Mouse (Mus musculus) heart, embryonic 14.5 days (tissue): ENCODE measurements around the gene Kif13a. TPM values are rescaled to one million over a fixed set of nuclear protein-coding genes. Genes with fewer than 3 reads are reported as not detected.

Experiments used
- ATAC-seq: fragments of 200-750 bp; cut with Nextera tagmentation; 2 replicates; pipeline ENCODE4 v1.8.0; 2017; ENCODE audit warnings: low read depth, moderate TSS enrichment; ENCODE audit not compliant: insufficient number of reproducible peaks, insufficient read depth, low FRiP score
- H3K27ac ChIP-seq, 2 experiments: fragments of 200-500 bp in 1 of 2; fragments of 300-500 bp in 1 of 2; sonication (generic) in 1 of 2; replicated peaks in 1 of 2; 2 replicates each; pipeline ENCODE4 v1.5.1; 2012 to 2014; ENCODE audit warnings: low read depth in 2 of 2, low read length in 2 of 2, control low read depth in 1 of 2, mild to moderate bottlenecking in 1 of 2, mixed read lengths in 1 of 2; ENCODE audit not compliant: control insufficient read depth in 1 of 2, insufficient read depth in 1 of 2
- H3K27me3 ChIP-seq: fragments of 300-500 bp; sonication (generic); 2 replicates; pipeline ENCODE4 v1.6.1; 2014; ENCODE audit warnings: mild to moderate bottlenecking, low read length, control low read depth; ENCODE audit not compliant: control insufficient read depth, insufficient read depth
- H3K36me3 ChIP-seq: fragments of 300-500 bp; sonication (generic); 2 replicates; pipeline ENCODE4 v1.6.1; 2014; ENCODE audit warnings: mild to moderate bottlenecking, control low read depth, low read length, mixed read lengths; ENCODE audit not compliant: control insufficient read depth, insufficient read depth
- H3K4me1 ChIP-seq, 2 experiments: fragments of 200-500 bp in 1 of 2; fragments of 300-500 bp in 1 of 2; sonication (generic) in 1 of 2; 2 replicates each; pipeline ENCODE4 v1.6.1; 2012 to 2014; ENCODE audit warnings: low read length in 2 of 2, control low read depth in 1 of 2, mixed read lengths in 1 of 2; ENCODE audit not compliant: control insufficient read depth in 2 of 2, insufficient read depth in 2 of 2
- H3K4me2 ChIP-seq: fragments of 300-500 bp; sonication (generic); 2 replicates; pipeline ENCODE4 v1.6.1; 2014; ENCODE audit warnings: mild to moderate bottlenecking, low read length
- H3K4me3 ChIP-seq, 2 experiments: fragments of 200-500 bp in 1 of 2; fragments of 300-500 bp in 1 of 2; sonication (generic) in 1 of 2; 2 replicates each; pipeline ENCODE4 v1.5.1; 2012 to 2014; ENCODE audit warnings: low read length in 2 of 2, mild to moderate bottlenecking in 2 of 2, control low read depth in 1 of 2, low read depth in 1 of 2, moderate library complexity in 1 of 2; ENCODE audit not compliant: control insufficient read depth in 1 of 2, insufficient read depth in 1 of 2
- H3K9ac ChIP-seq: fragments of 300-500 bp; sonication (generic); 2 replicates; pipeline ENCODE4 v1.6.1; 2014; ENCODE audit warnings: mild to moderate bottlenecking, low read length
- H3K9me3 ChIP-seq: fragments of 300-500 bp; sonication (generic); 2 replicates; pipeline ENCODE4 v1.6.1; 2016; ENCODE audit warnings: low read length, control low read depth; ENCODE audit not compliant: control insufficient read depth
- WGBS: fragments of 180-500 bp; shearing (Covaris S2); extraction: QIAGEN DNeasy Blood & Tissue Kit; methylation state at CpG from one replicate; pipeline ENCODE4 v1.1.7; 2014; 5-methylcytosine and 5-hydroxymethylcytosine counted together
- polyA plus RNA-seq: library from polyadenylated mRNA; unstranded; fragments of >200 nt; fragmentation: Nextera tagmentation; extraction: Ambion mirVana; gene quantifications from 2 replicates; pipeline ENCODE4 v1.2.1, GENCODE M21; 2014

Gene Kif13a
- polyA plus RNA-seq, 1 experiment from 2014 or later, result 47.8 TPM

DNA sequence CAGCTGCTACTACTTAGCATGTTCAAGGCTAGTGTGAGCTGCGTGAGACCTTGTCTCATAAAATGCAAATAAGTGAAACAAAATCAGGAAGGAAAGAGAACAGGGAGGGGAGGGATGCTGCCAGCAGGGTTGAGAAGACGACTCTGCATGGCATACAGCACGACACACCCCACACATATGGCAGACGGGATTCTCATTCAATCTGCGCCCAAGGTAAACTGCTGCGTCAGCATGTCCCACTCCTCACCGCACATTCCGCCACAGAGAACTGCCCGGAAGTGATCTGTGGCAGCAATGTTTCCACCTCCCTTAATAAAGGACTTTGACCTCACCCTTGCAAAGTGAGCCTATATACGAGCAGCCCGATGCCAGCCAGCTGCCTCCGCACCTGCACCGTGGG lies 4.0 kb downstream of the Kif13a start:
- H3K9ac ChIP-seq, result peak overlapping the region; percentile 30; the same call in 1 of the 2 replicates
- peaks cover 19% of the 10 kb centered on the region for H3K36me3 ChIP-seq
- H3K27me3 ChIP-seq, result no peaks in the 10 kb centered on the region
- no peak for ATAC-seq
- 91% methylated on average over 13 of the region's 13 CpGs for WGBS
- 0 out of 4 replicates have a peak overlapping the region, but pooled peaks of 1 of the 2 experiments have one; percentile 71 for H3K27ac ChIP-seq
- peaks cover 13 to 48% of the 10 kb centered on the region in 2 experiments for H3K4me1 ChIP-seq
- H3K4me2 ChIP-seq, result no peak overlapping the region
- no peak overlapping the region for H3K4me3 ChIP-seq
- H3K9me3 ChIP-seq, result no peaks in the 10 kb centered on the region

DNA sequence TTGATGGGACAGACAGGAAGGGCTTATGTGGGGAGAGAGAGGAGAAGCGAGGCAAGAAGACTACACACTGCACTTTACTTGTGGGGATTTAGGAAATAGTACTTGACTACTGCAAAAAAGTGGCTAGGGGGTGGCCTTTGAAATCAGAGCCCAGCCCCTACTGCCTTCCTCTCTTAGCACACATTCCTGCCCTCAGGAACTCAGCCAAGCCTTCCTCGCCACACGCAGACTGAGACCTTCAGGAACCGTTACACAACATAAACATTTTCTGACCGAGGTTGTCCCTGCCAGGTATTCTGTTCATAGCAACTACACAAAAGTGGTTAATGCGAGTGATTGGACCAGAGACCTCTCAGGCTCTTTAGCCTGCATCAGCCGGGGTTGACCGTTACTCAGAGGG lies 8.1 kb downstream of the Kif13a start:
- no peak overlapping the region for H3K4me3 ChIP-seq
- H3K4me1 ChIP-seq, result peaks cover 32 to 65% of the 10 kb centered on the region in 2 experiments
- H3K27me3 ChIP-seq, result no peaks in the 10 kb centered on the region
- no peak for ATAC-seq
- H3K9ac ChIP-seq, result peak overlapping the region; percentile 42
- peaks cover 19% of the 10 kb centered on the region for H3K36me3 ChIP-seq
- 34% methylated on average over 8 of the region's 8 CpGs for WGBS
- no peaks in the 10 kb centered on the region for H3K9me3 ChIP-seq
- peak overlapping the region; percentile 83 to 98 for H3K27ac ChIP-seq
- H3K4me2 ChIP-seq, result peak overlapping the region; percentile 37

DNA sequence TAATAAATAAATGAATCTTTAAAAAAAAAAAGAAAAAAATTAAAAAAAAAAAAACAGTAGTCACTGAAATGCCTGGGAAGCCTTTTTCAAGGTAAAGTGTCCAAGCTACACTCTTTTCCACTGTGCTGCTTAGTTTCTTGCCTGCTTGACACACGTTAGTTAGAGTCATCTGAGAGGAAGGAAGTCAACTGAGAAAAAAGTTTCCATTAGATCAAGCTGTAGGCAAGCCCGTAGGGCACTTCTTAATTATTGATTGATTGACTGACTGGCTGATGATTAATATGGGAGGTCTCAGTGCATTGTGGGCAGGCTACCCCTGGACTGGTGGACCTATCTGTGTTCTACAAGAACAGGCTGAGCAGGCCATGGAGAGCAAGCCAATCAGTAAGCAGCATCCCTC lies 9.9 kb downstream of the Kif13a start:
- H3K4me1 ChIP-seq, result peaks cover 34 to 63% of the 10 kb centered on the region in 2 experiments
- no peak for ATAC-seq

DNA sequence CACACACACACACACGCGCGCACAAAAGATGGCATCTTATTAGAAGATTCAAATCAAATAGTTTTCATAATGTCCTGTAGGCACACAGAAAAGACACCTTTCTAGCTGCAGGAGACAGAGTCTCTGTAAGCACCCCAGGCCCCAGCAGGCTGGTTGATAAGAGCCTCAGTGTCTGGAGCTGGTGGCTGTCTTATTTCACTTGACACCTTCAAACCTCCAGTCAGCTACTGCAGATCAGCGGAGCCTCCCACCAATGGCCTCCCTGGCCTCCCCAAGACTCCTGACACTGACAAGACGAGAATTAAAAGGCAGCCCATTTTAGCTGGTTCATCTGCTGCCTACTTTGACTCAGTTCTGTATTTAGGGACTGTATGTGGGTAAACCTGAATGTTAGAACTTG lies 11.2 kb downstream of the Kif13a start:
- peak; percentile 87 for ATAC-seq
- Histone ChIP-seq H3K9me3 (no peaks in the 10 kb centered on the region), H3K4me1 (peaks cover 34 to 68% of the 10 kb centered on the region in 2 experiments), H3K27me3 (no peaks in the 10 kb centered on the region), H3K4me2 (peak overlapping the region; percentile 46), H3K27ac (peak overlapping the region; percentile 97 to 98), H3K4me3 (no peak overlapping the region), H3K36me3 (0 out of 2 replicates have a peak, but pooled peaks cover 6% of the 10 kb centered on the region), H3K9ac (peak overlapping the region; percentile 68)
- 17% methylated on average over 5 of the region's 5 CpGs for WGBS

More for the DNA sequence above, 9.9 kb downstream of the Kif13a start:
- H3K4me2 ChIP-seq, result no peak overlapping the region
- H3K4me3 ChIP-seq, result no peak overlapping the region
- no peak overlapping the region for H3K9ac ChIP-seq
- peak overlapping the region; percentile 57 to 98 for H3K27ac ChIP-seq
- H3K36me3 ChIP-seq, result 0 out of 2 replicates have a peak, but pooled peaks cover 10% of the 10 kb centered on the region
- no peaks in the 10 kb centered on the region for H3K9me3 ChIP-seq
- H3K27me3 ChIP-seq, result no peaks in the 10 kb centered on the region
- WGBS, result 66% methylated on average over 2 of the region's 2 CpGs

DNA sequence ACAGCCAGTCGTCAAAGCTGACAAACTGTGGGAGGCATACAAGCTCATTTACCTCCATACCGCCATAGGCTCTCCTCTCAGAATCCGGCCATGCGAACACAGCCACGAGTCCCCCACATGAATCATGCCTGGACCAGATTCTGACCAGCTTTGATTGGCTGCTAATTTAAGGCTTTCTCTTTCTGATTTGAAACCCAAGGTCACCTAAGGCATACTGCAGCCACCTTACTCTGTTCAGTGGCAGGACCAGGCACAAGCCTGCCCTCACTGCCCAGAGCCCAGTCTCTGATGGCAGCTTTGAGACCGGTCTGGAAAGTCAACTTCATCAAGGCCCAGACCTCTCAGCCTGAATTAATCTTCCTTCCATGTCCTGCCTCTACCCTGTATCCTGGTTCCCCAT lies 17.7 kb downstream of the Kif13a start:
- H3K4me3 ChIP-seq, result no peak overlapping the region
- H3K9me3 ChIP-seq, result no peaks in the 10 kb centered on the region
- H3K36me3 ChIP-seq, result peaks cover 3% of the 10 kb centered on the region; the same call in 1 of the 2 replicates
- H3K27me3 ChIP-seq, result no peaks in the 10 kb centered on the region
- H3K9ac ChIP-seq, result peak overlapping the region; percentile 63
- H3K4me2 ChIP-seq, result peak overlapping the region; percentile 39; the same call in 1 of the 2 replicates
- 57% methylated on average over 6 of the region's 6 CpGs for WGBS
- peak; percentile 60; the same call in 1 of the 2 replicates for ATAC-seq
- peak overlapping the region; percentile 76 to 83 for H3K27ac ChIP-seq
- peaks cover 47 to 71% of the 10 kb centered on the region in 2 experiments for H3K4me1 ChIP-seq

DNA sequence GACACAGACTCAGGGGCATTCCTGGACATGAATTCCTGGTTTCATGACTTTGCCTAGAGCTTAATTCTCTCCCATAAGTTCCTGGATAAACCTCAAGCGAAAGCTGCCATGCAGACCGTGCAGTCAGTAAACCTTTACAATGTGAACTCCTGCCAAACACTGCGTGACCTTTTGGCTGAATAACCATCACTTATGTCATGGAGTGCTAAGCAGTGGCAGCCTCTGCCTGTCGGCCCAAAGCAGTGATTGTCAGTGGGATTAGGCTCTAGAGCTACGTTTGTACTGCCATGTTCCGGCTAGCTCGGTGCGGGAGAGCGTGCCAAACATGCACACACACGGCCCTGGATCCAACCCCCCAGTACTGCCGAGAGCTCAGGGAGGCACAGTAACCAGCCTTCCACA lies 18.6 kb downstream of the Kif13a start:
- Histone ChIP-seq H3K9me3 (no peaks in the 10 kb centered on the region), H3K4me1 (peaks cover 41 to 63% of the 10 kb centered on the region in 2 experiments), H3K4me3 (no peak overlapping the region), H3K36me3 (peaks cover 3% of the 10 kb centered on the region; the same call in 1 of the 2 replicates), H3K27ac (peak overlapping the region; percentile 76 to 83), H3K4me2 (no peak overlapping the region), H3K9ac (peak overlapping the region; percentile 13; the same call in 1 of the 2 replicates), H3K27me3 (no peaks in the 10 kb centered on the region)
- WGBS, result 48% methylated on average over 11 of the region's 11 CpGs
- no peak for ATAC-seq

DNA sequence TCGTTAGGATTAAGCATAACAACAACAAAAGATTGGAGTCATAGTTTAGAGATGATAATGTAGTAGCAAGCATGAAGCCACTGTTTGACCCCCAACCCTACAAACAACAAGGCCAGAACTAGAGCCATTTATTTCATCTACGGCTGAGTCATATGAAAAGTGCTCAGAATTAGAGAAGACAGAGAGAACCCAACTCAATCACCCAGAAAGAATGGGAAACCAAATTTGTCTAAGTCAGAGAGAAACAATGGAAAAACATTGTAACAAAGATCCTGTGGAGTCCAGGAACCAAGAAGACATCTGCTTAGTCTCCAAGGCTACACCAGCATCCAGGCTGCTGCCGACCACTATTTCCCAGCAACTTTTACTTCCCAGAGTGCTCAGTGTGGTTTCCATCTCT lies 19.7 kb downstream of the Kif13a start:
- WGBS, result 71% methylated on average over 3 of the region's 3 CpGs
- Histone ChIP-seq H3K4me3 (no peak overlapping the region), H3K4me2 (peak overlapping the region; percentile 37; the same call in 1 of the 2 replicates), H3K9ac (no peak overlapping the region; the same call in 1 of the 2 replicates), H3K27me3 (no peaks in the 10 kb centered on the region), H3K4me1 (peaks cover 40 to 64% of the 10 kb centered on the region in 2 experiments), H3K27ac (peak overlapping the region; percentile 76 to 83), H3K9me3 (no peaks in the 10 kb centered on the region), H3K36me3 (peaks cover 3% of the 10 kb centered on the region; the same call in 1 of the 2 replicates)
- ATAC-seq, result no peak
